Mouse (Mus musculus) MN1 (cell line): ENCODE data around the gene Gm21822.
"Not testable (repeated sequence)": the region's sequence is repeated elsewhere in the genome, so short reads cannot be mapped to it uniquely, and the experiment has no call there.

Experiments
- DNase-seq: peaks from one replicate; pipeline ENCODE4 v3.0.0-alpha.2; 2016; ENCODE audit warnings: low spot score

Gene Gm21822

GRCm38 (mm10) chrY:18654182-18654581 lies at the start of gene Gm21822:
Gene Gm21822 (plus strand): TSS chrY:18654482.
- not testable (repeated sequence) for DNase-seq
